Mouse (Mus musculus): ENCODE measurements around the gene Hmx2.

Hmx2 gene

GRCm38 (mm10) chr7:131548473-131548872 lies at the start of gene Hmx2:
Hmx2 (plus strand) TSS chr7:131548773.
- DNase-seq: no peak

GRCm38 (mm10) chr7:131503739-131504138 lies 44.8 kb upstream of the Hmx2 start:
- no peak for DNase-seq

GRCm38 (mm10) chr7:131539979-131540378 lies 8.6 kb upstream of the Hmx2 start:
- DNase-seq: peak; percentile 59

- no peak for DNase-seq
These were observed 7.1 kb upstream of the Hmx2 start for GRCm38 (mm10) chr7:131541184-131542114.

- no peak for DNase-seq
These were observed 6.3 kb upstream of the Hmx2 start, which contains the start of gene Hmx3 for GRCm38 (mm10) chr7:131542115-131542871. Hmx3 (plus strand) TSS chr7:131542867.

- DNase-seq: no peak
These were observed 5.5 kb upstream of the Hmx2 start for GRCm38 (mm10) chr7:131542872-131543622.

- DNase-seq: no peak
These were observed 4.7 kb upstream of the Hmx2 start for GRCm38 (mm10) chr7:131543623-131544481.

GRCm38 (mm10) chr7:131544871-131545270 lies 3.7 kb upstream of the Hmx2 start:
- DNase-seq: no peak

- no peak for DNase-seq
These were observed 2.7 kb upstream of the Hmx2 start for GRCm38 (mm10) chr7:131545701-131546385.

GRCm38 (mm10) chr7:131546423-131546822 lies 2.1 kb upstream of the Hmx2 start:
- DNase-seq: no peak

- DNase-seq: no peak
These were observed 1.1 kb upstream of the Hmx2 start for GRCm38 (mm10) chr7:131547481-131547880.

GRCm38 (mm10) chr7:131551471-131551870 lies 2.9 kb downstream of the Hmx2 start:
- no peak for DNase-seq

GRCm38 (mm10) chr7:131551931-131552741 lies 3.6 kb downstream of the Hmx2 start:
- no peak for DNase-seq

GRCm38 (mm10) chr7:131552781-131553180 lies 4.2 kb downstream of the Hmx2 start:
- no peak for DNase-seq

- no peak for DNase-seq
These were observed 5.2 kb downstream of the Hmx2 start for GRCm38 (mm10) chr7:131553771-131554175.

GRCm38 (mm10) chr7:131554341-131555180 lies 6.0 kb downstream of the Hmx2 start:
- no peak for DNase-seq

- DNase-seq: peak; percentile 35
These were observed 6.9 kb downstream of the Hmx2 start for GRCm38 (mm10) chr7:131555301-131556081.

GRCm38 (mm10) chr7:131556116-131556515 lies 7.5 kb downstream of the Hmx2 start:
- DNase-seq: no peak
